Mouse (Mus musculus): ENCODE results near the gene Map2k4.

DNA sequence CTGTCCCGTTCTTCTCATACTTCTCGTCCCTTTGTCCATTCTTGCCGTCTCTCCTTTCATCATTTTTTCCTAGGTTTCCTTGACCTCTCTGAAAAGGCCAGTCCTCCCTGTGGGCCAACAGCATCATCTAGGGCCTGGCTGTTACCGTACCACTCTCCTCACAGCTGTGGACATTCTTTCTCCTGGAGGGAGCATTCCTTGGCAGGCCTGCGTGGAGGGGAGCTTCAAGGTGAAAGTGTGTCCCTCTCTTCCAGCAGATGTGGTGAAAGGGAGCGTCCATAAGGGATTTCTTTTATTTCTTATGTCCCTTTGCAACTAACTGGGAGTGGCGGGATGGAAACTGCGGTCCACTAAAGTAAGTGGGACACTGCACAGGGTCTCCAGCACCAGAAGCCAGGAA is 134.2 kb downstream of the Map2k4 start:
- TF ChIP-seq POLR2A (IDR thresholded peaks at IDR 0.05; ENCODE audit: insufficient read depth, low read depth, low read length): no peak
- no peak for TF ChIP-seq CTCF (IDR thresholded peaks at IDR 0.05; ENCODE audit: insufficient read depth, low read depth, low read length)
